Mouse (Mus musculus): ENCODE measurements at regions not wholly inside any gene's neighbourhood (a gene's known extent, or its start where the extent isn't known, plus 50 kb on each side); places are given as distances from the start of the nearest gene placed in this dataset.

DNA sequence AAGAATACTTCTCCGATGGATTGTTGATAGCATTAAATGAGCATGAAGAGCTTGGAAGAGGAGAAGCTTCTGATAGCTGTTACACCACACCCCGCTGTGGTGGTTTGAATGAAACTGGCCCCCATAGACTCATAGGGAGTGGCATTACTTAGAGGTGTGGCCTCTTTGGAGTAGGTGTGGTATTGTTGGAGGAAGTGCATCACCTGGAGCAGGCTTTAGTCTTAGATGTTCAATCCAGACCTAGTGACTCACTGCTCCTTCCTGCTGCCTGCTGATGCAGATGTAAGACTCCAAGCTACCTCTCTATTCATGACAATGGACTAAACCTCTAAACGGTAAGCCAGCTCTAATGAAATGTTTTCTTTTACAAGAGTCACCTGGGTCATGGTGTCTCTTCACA lies 237.1 kb upstream of the Mpped2 start:
- no peak for DNase-seq (ENCODE audit: low spot score)

GRCm38 (mm10) chr2:106458003-106458402 lies 235.1 kb upstream of the Mpped2 start:
- no peak for DNase-seq (ENCODE audit: low spot score)

DNA sequence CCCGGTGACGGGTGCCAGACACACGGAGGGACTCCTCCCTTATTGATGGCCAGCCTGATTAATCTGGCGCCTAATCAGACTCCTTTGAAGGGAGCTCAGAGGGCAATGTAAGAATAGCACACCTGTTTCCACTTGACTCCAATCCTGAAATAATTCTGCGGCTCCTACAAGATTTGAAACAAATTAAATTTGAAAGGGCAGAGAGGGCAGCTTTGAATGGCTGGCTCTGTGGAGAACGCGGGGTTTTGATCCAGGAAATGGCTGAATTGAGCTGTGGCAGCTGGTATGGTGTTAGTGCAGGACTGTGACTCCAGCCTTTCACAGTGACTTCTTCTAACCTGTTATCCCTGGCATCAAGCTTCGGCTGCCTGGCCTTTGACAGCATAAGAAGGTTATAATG lies 232.0 kb upstream of the Mpped2 start:
- DNase-seq (ENCODE audit: low spot score), result no peak

DNA sequence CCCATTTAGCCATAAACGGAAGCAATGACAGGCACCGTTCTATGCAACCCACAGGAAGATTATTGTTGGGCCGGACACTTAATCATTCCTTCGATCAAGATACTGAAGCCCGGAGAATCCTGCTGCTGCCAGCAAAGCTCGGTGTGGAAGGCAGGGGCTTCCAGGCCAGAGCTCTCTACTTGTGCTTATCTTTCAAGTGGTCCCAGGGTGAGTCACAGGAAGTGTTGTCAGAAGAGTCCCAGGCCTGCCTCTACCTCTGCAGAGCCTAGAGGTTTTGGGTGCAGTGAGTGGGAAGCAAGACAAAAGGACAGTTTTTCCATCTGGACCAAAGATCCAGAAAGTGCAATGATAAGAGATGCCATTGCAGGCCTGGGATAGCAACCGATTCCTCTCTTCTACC lies 231.6 kb upstream of the Mpped2 start:
- DNase-seq (ENCODE audit: low spot score), result no peak

DNA sequence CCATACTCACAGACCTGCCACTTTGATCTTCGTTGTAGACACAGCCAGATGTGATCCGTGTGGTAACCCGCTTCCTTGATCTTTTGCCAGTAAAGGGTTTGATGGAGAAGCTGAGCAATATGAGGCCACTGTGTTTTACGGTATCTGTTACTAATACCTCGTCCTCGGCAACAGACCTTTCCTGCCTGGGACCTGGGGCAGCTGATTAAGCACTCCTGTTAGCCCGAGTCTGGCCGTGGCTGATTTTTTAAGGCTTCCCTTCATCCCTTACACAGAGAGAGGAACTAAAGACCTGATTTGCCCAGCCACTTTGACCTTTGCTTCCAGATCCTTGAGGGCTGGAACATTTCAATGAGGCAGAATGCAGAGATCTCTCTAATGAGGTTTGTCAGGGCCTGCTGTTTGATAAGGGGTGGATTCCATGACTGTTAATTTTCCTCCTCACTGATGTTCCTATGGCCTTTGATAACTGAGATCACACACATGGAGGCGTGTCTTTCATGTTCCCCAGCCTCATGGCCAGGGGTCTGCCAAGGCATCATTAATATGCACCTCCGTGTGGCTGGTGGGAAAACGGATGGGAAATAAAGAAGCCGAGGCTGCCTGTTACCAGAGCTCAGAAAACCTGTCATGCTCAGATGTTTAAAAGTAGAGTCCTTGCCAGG lies 231.0 kb upstream of the Mpped2 start:
- DNase-seq (ENCODE audit: low spot score), result no peak

DNA sequence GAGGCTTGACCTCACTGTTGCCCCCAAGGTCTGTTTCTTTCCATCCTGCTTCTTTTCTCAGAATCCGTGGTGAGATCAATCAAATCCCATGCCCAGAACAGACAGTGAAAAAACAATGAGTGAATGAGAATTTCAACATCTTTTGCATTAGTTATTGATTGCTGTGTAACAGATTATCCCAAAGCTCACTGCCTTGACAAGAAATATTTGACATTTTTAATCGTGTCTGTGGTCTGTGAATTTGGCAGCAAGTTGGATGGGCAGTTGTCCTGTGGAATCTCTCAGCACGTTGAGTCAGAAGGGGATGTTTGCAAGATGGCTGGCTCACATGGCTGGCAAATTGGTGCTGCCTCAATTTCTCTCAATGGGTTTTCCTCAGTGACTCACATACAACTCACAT lies 228.0 kb upstream of the Mpped2 start:
- no peak for DNase-seq (ENCODE audit: low spot score)

GRCm38 (mm10) chr2:106465831-106466230 lies 227.2 kb upstream of the Mpped2 start:
- no peak for DNase-seq (ENCODE audit: low spot score)

GRCm38 (mm10) chr2:106469196-106469595 lies 223.9 kb upstream of the Mpped2 start:
- no peak for DNase-seq (ENCODE audit: low spot score)

GRCm38 (mm10) chr2:106473458-106473857 lies 219.6 kb upstream of the Mpped2 start:
- DNase-seq (ENCODE audit: low spot score), result no peak

- DNase-seq (ENCODE audit: low spot score), result no peak
Measured at GRCm38 (mm10) chr2:106477991-106478390, 215.1 kb upstream of the Mpped2 start.

DNA sequence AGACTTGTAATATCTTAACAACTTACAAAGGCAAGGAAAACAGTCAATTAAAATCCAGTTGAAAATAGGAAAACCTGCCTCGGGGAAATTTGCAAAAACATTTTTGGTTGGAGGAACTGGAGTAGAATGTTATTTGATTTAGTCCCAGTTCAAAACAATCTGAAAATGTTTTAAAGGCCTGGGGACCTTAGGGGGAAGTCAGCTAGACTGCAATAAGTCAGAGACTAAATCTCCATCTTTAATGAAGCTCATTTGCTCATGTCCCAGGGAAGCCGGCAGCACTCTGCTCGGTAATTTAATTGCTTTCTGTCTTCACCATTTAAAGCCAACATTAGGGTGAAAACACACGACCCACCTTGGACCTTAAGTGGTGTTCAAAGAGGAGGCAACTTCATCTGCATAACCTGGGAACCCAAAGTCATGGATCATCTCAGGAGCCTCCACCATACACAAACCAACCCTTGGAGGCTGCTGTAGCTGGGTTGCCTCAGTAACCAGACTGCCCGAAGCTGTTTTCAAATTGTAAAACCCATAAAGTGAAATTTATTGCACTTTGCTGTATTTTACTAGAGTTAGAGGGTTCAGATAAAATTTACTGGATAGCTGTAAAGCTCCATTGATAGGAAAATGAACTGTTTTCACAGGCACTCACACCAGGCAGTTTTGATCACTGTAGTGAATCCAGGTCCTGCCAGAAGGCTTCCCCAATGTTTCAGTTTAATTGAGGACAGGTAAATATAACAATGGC lies 205.6 kb upstream of the Mpped2 start:
- no peak for DNase-seq (ENCODE audit: low spot score)

DNA sequence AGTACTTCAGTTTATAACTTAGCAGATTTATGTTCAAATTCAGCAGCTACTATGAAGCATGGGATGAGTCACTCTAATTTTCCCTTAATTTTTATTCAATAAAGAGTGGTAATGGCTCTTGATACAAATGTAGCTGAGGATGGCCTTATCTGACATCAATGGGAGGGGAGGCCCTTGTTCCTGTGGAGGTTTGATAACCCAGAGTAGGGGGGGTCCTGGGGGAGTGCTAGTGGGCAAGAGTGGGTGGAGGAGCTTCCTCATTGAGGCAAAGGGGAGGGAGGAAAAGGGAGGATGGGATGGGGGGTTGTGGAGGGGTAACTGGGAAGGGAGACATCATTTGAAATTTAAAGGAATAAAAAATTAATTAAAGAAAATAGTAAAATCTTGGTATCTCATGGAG lies 194.3 kb upstream of the Mpped2 start:
- no peak for DNase-seq (ENCODE audit: low spot score)

GRCm38 (mm10) chr2:106499227-106499928 lies 193.7 kb upstream of the Mpped2 start:
- no peak for DNase-seq (ENCODE audit: low spot score)

DNA sequence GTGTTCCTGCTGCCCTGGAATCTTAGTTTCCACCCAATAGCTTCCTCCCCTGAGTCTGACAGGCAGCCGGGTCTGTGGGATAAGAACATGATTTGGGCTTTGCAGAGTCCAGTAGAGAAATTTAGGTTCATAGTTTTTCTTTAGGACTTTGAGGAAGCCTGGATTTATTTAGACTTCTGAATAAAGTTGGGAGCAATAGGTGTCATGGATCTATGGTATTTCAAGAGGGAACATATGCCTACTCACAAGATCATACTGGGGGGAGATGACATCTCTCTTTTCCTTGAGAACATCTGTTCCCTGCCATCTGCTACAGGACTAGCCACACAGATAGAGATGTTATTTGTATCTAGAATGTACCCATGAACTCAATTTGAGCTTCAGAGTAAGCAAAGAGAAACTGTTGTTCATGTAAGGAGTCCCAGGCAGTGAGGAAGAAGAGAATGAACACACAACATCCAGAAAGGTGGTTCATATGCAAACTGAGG lies 188.1 kb upstream of the Mpped2 start:
- DNase-seq (ENCODE audit: low spot score), result no peak

DNA sequence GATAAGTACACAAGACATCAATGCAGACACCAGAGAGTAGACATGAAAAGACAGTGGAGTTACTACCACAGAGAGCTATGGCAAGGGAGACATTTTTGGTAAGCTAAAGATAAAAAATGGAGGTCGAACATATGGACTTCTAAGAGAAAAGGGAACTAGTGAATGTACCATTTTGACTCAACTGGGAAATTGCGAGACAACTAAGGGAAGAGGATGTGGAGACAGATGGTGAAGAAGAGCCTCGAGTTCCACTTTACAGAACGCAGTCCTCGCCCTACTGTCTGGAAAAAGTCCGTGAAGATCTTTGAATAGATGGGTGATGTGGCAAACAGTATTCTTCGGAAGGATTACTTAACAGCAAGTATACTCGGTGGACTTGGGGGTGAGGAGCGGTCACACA lies 181.2 kb upstream of the Mpped2 start:
- no peak for DNase-seq (ENCODE audit: low spot score)

- no peak for DNase-seq (ENCODE audit: low spot score)
Measured at GRCm38 (mm10) chr2:106512338-106513024, 180.6 kb upstream of the Mpped2 start.

DNA sequence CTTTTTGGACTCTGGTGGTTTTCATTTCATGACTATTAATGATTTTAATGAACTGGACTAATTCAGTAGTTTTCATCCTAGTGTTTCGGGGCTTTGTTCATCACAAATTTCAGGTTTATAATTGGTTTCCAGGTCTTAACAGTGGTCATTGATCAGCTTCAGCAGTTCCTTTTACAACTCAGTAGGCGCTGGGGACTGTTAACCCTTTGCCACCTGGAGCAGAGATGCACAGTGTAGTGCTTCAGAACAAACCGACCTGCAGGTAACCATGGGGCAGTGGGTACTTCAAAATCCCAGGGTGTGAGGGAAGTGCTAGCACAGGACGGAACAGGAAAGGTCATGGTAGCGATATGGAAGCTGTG lies 180.1 kb upstream of the Mpped2 start:
- no peak for DNase-seq (ENCODE audit: low spot score)

GRCm38 (mm10) chr2:106517224-106517623 lies 175.8 kb upstream of the Mpped2 start:
- no peak for DNase-seq (ENCODE audit: low spot score)

DNA sequence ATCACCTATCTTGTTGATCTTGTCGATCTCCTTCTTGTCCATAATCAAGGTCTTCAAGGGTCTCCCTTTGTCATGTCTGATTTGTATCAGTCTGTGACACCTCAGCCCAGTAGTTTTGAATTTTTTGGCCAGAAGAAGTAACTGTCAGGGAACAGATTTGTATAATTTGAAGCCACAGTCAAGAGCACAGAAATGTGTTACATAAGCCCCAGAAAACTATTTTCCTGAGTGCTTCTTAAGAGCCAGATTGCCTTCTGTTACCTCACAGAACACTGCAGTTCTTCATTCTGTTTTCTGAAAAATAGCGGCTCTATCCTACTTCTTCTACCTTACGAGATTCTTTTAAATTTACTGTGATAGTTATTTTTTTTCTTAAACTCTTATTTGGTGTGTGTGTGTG lies 170.1 kb upstream of the Mpped2 start:
- no peak for DNase-seq (ENCODE audit: low spot score)

GRCm38 (mm10) chr2:106527008-106527407 lies 166.1 kb upstream of the Mpped2 start:
- no peak for DNase-seq (ENCODE audit: low spot score)

- no peak for DNase-seq (ENCODE audit: low spot score)
Measured at GRCm38 (mm10) chr2:106529247-106529646, 163.8 kb upstream of the Mpped2 start.

DNA sequence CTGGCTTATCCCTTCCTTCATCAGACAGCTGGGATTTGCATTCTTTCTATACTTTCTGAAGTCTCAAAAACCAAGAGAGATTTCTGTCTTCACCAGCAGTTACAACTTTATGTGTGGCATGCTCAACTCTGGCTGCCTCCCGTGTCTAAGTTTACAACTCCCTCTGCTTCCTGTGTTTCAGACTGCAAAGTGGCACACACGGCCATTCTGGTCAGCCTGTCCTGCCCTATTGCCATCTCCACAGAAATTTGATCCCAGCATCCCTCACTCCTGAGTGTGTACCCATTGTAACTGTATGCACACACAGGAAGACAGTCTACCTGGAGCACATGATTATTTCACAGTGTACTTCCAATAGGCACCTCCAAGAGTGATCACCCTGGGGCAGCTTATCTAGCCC lies 163.3 kb upstream of the Mpped2 start:
- DNase-seq (ENCODE audit: low spot score), result no peak

DNA sequence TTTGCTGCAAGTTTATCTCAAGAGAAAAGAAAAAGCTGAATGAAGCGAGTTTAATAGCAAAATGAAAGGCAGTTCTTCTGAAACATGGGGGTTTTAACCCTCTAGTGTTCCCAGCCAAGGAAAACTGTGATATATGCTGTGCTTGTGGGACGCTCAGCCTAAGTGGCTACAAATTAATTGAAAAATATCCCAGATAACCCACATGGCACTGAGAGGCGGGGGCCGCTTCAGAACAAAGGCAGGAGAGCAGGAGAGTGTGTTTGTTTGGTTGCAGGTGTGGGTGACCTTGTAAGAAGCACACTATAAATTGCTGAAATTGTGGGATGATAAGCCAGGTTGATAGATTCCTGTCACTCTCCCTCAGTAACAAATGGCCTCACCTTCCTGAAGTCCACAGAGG lies 154.7 kb upstream of the Mpped2 start:
- DNase-seq (ENCODE audit: low spot score), result no peak

All from ovary, postnatal 36 days (tissue).